Mouse (Mus musculus) gastrocnemius, postnatal 4 days (tissue): ENCODE data around the gene Plekhh1. TPM values are rescaled to one million over a fixed set of nuclear protein-coding genes. Genes with fewer than 3 reads are reported as not detected.
"Not testable (repeated sequence)": the region's sequence is repeated elsewhere in the genome, so short reads cannot be mapped to it uniquely, and the experiment has no call there.

Experiments
- DNase-seq, 2 experiments: peaks; one replicate each; pipeline ENCODE4 v3.0.0; 2021 to 2022; ENCODE audit warnings: low spot score in 2 of 2, mixed read lengths in 2 of 2
- total RNA-seq, 2 experiments: library from RNA; stranded (reverse); gene quantifications; 2 replicates each; pipeline ENCODE4 v1.2.3; 2021

The Plekhh1 gene
- total RNA-seq, 2 experiments from 2014 or later = 2.2 to 2.6 TPM

DNA sequence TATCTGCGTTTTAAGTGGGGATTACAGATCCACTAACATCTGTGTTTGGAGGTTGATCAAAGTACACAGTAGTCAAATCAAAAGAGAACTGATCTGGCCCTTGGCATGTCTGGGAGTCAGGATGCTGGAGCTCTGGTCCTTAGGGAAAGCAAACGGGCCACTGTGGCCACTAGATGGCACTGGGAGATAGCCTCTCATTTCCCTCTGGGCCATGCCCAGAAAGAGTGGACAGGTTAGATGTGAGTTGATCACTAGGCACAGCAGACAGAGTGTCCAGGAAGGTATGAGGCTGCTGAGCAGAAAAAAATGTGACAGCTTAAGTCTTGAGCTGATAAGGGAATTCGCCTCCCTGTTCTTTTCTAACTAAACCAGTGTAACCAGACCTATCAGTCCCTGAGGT is 6.1 kb upstream of the Plekhh1 start:
- peak in 1 of 2 experiments; percentile 44 for DNase-seq

GRCm38 (mm10) chr12:79027526-79027925 is 1.4 kb upstream of the Plekhh1 start:
- not testable (repeated sequence) for DNase-seq

- no peak for DNase-seq
Observed at GRCm38 (mm10) chr12:79034331-79034730, 5.4 kb downstream of the Plekhh1 start.

DNA sequence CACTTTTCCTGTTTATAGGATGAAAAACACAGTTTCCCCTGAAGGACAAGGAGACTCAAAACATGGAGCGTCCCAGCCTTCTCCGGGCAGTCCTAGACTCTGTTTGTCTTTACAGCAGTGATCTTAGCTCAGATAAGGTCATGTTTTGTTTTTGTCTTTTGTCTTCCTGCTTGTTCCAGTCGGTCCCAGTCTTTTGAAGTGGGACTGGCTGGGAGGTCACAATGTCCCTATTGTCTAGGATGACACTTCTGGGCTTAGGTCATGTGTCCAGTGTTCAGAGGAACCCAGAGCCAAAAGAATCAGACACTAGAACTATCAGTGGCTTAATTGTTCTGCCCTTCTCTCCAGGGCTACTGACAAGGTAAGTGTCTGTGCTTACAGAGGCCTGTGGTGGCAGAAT is 6.4 kb downstream of the Plekhh1 start:
- no peak for DNase-seq

DNA sequence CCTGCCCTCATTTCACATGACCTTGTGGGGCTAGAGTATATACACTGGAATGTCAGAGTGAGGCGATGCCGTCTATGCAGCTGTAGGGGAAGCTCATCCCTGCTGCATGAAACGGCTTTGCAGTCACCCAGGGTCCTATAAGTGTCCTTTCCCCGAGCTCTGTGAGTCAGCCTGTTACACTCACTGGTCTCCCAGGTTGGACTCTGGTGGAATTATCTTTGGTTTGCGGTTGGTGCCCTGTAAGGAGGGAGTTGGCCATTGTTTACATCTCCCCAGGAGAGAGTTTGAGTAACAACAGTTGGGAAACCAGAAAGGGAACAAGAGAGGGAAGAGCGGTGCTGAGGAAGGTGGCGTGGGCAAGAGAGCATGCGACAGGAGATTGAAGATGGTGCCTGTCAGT is 10.7 kb downstream of the Plekhh1 start:
- no peak for DNase-seq

DNA sequence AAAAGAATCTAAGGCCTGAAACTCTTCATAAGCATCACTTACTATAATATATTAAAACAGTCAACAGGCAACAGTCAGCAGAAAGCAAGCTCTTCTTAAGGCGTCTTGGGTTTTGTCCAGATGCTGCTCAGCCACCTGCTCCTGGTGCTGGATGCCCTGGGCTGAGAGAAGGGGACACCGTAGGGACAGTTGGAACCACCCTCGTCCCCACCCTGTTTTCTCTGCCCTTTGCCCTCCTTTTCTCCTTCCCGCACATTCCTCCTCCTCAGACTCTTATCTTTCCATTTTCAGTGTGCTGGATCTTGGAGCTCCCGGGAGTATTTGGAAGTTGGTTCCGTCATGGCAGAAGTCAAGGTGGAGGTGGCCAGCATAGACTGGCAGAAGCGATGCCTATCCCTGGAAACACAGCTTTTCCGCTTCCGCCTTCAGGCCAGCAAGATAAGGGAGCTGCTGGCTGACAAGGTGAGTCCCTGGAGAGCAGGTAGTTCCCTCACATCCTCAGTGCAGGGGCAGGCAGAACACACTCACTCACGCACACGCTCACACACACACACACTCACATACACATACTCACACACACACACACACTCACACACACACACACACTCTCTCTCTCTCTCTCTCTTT is 11.4 kb downstream of the Plekhh1 start:
- DNase-seq = no peak

- DNase-seq = no peak
Observed at GRCm38 (mm10) chr12:79041436-79041835, 12.5 kb downstream of the Plekhh1 start.

DNA sequence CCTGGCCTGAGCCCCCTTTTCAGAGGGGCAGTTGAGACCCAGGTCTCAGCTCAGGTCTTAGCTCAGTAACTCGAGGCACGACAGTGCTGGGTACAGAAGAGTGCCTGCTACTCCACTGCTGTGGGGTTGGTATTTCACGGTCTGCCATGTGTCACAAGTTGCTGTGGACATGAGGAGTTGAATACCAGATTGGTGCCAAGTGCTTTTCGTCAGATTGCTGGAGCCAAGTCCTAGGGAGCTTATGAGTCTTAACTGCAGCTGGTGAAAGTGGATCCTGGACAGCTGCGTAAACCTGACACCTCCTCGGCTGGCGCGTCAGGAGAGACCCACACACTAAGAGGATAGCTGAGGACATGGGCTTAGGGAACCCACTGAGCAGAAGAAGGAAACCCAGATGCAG is 15.7 kb downstream of the Plekhh1 start:
- DNase-seq = peak in 1 of 2 experiments; percentile 46

- no peak for DNase-seq
Observed at GRCm38 (mm10) chr12:79046171-79046570, 17.2 kb downstream of the Plekhh1 start.

DNA sequence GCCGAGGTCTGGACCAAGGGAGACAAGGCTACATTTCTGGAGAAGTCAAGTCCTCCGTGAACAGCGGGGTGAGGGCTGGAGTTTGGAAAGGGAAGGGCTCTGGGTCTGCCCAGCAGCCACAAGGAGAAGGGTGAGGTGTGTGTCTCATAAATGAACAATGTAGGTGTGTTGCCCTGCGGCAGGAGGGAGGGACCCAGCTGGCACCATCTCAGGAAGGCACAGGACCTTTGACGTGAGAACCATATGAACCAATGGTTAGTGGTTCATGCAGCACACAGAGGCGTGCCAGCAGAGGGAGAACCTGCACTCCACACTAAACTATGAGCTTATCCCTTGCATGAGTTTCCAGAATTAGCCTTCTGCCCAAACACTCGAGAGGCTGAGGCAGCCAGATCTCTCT is 18.2 kb downstream of the Plekhh1 start:
- DNase-seq = no peak

DNA sequence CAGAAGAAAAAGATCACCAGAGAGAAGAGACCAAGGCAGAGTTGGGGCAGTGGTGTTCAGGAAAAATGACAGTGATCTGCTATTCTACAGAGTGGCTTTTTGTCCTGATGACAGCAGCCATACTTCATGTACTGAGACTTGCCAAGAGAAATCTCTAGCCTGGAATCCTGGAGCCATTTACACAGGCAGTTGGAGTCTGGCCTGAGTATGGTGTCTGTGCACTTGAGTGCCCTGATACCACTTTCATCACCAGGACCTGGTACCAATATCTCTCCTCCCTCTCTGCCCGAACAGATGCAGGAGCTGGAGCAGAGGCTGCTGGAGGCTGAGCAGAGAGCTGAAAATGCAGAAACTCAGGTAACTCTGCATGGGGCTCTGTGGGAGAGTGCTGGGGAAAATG is 19.9 kb downstream of the Plekhh1 start:
- DNase-seq = no peak

- no peak for DNase-seq
Observed at GRCm38 (mm10) chr12:79049807-79050206, 20.8 kb downstream of the Plekhh1 start.

GRCm38 (mm10) chr12:79050545-79051212 is 21.7 kb downstream of the Plekhh1 start:
- DNase-seq = no peak

- DNase-seq = no peak
Observed at GRCm38 (mm10) chr12:79052073-79052472, 23.1 kb downstream of the Plekhh1 start.

- DNase-seq = no peak
Observed at GRCm38 (mm10) chr12:79055276-79055675, 26.3 kb downstream of the Plekhh1 start.

DNA sequence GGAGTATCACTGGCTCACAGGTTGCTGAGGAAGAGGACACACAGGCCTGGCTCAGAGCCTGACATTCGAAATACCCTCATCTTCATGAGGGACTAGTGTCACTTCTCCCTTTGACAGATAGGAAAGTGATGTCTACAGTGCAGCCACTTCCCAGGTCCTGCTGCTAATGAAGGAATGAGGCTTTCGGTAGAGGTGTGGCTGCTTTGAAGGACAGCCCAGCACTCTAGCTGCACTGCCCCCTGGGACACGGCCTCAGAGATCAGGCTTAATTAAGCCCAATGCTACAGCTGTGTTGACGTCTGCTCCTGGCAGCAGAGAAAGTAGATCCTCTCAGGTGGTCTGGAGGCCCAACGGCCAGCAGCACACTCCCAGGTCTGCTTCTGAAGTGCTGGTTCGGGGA is 30.6 kb downstream of the Plekhh1 start:
- DNase-seq = no peak

DNA sequence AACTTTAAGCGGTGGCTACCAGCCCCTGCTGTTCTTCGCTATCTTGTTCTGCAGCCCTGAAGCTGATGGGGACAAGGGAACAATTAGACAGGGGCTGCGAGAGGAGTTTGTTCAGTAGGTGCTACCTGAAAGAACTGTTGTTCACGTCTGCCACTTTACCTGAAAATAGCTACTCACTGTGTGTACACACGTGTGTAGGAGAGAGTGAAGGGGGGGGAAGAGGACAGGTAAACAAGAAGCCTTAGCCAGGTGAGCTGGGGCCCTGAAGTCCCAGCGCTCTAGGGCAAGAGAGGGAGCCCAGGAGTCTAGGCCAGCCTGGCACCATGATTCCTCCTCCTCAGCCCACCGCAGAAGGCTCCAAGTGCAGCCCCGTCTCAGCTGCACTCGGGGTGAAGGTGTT is 31.2 kb downstream of the Plekhh1 start:
- no peak for DNase-seq

GRCm38 (mm10) chr12:79060766-79061652 is 32.0 kb downstream of the Plekhh1 start:
- no peak for DNase-seq

DNA sequence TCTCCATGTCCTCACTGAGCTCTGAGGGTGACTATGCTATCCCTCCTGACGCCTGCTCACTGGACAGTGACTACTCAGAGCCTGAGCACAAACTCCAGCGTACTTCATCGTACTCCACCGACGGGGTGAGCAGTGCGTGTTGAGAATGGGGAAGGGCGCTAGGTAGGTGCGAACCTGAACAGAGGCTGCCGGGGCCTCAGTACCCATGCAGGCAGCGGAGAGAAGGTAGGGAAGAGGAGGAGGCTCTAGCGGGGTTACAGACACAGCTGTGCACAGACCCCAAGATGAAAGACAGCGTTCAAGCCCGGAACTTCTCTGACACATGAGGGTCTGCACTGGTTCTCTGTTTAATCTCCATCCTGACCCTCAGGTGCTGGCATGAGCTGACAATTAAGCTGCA is 35.5 kb downstream of the Plekhh1 start:
- DNase-seq = no peak

DNA sequence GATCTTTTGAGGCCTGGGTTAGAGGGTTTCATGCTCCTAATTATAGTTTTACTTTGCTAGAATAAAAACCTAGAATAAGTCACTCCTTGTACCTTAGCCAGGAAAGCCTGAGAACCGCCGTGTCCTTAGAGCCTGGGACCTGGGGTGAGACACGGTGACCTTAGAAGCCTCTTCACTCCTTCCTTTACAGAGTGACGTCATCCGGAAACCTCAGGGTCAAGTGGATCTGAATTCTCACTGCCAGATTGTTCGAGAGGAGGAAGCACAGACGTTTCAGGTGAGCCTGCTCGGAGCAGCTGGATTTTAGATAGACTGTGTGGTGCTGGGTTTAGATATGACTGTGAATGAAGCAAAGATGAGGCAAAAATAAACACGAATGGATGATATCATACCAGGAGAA is 37.5 kb downstream of the Plekhh1 start:
- no peak for DNase-seq

- DNase-seq = no peak
Observed at GRCm38 (mm10) chr12:79067526-79067925, 38.6 kb downstream of the Plekhh1 start.

GRCm38 (mm10) chr12:79068306-79068705 is 39.3 kb downstream of the Plekhh1 start:
- DNase-seq = no peak
